Mouse (Mus musculus): ENCODE data around the gene Ube2c. TPM values are rescaled to one million over a fixed set of nuclear protein-coding genes. Genes with fewer than 3 reads are reported as not detected.

Gene Ube2c
- polyA plus RNA-seq, 1 experiment = 327 TPM

- H3K27ac ChIP-seq (ENCODE audit: control insufficient read depth, insufficient read depth, low read length) = no peak overlapping the region
- H3K4me3 ChIP-seq (ENCODE audit: control insufficient read depth, insufficient read depth, low read length) = no peak overlapping the region
- 93% methylated on average over 4 of the region's 4 CpGs for WGBS
- H3K27me3 ChIP-seq (ENCODE audit: control insufficient read depth, insufficient read depth, low read length) = no peaks in the 10 kb centered on the region
- TF ChIP-seq POLR2A (IDR thresholded peaks at IDR 0.05; ENCODE audit: control insufficient read depth, extremely low read depth, insufficient read depth, low read length, poor library complexity) (no peak), CTCF (IDR thresholded peaks at IDR 0.05; ENCODE audit: borderline replicate concordance, control insufficient read depth, extremely low read depth, insufficient read depth, low read length, poor library complexity) (no peak)
- DNase-seq = no peak
- peaks cover 18% of the 10 kb centered on the region for H3K36me3 ChIP-seq (ENCODE audit: control insufficient read depth, insufficient read depth, low read length)
- peaks cover 8% of the 10 kb centered on the region for H3K4me1 ChIP-seq (replicated peaks; ENCODE audit: control insufficient read depth, insufficient read depth, low read length)
Measured at GRCm38 (mm10) chr2:164790451-164790850, 20.8 kb downstream of the Ube2c start.

GRCm38 (mm10) chr2:164791841-164792261, 22.2 kb downstream of the Ube2c start:
- Histone ChIP-seq H3K27me3 (ENCODE audit: control insufficient read depth, insufficient read depth, low read length) (no peaks in the 10 kb centered on the region), H3K27ac (ENCODE audit: control insufficient read depth, insufficient read depth, low read length) (no peak overlapping the region), H3K4me1 (replicated peaks; ENCODE audit: control insufficient read depth, insufficient read depth, low read length) (no peaks in the 10 kb centered on the region), H3K4me3 (ENCODE audit: control insufficient read depth, insufficient read depth, low read length) (no peak overlapping the region), H3K36me3 (ENCODE audit: control insufficient read depth, insufficient read depth, low read length) (peaks cover 25% of the 10 kb centered on the region)
- no peak for DNase-seq
- no peak for TF ChIP-seq POLR2A (IDR thresholded peaks at IDR 0.05; ENCODE audit: control insufficient read depth, extremely low read depth, insufficient read depth, low read length, poor library complexity)
- no peak for TF ChIP-seq CTCF (IDR thresholded peaks at IDR 0.05; ENCODE audit: borderline replicate concordance, control insufficient read depth, extremely low read depth, insufficient read depth, low read length, poor library complexity)
- 95% methylated on average over 18 of the region's 18 CpGs for WGBS

DNA sequence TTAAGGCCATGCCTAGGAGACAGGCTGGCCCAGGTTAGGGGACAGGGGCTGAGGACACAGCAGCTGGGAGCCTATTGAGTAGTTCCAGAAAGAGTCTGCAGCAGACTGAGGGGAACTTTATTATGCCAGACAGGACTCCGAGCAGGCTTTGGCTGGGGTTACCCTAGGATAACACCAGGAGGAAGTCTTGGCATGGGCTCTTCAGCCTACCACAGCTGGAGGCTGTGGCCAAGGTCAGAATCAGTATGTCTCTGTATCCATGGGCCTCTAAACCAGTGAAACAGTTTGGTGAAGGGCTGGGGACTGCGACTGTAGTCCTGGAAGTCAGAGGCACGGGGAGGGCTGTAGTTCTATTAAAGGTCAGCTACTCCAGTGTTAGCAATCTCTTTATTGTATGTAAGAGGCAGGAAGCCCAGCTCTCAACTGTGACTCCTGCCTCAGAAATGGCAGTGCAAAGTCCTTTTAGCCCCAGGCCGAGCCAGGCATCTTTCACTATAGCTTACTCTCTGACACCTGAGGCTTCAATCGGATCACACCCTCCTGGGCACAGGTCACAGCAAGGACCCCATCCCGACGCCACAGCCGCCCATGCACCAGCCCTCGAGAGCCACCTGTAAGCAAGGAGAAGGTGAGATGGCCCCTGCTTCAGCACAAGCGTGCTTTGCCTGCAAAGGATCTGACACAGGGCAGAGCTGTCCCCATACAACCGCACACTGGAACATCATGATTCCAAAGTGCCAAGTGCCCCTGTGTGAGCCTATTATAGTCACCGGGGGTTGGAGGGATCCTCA, 22.9 kb downstream of the Ube2c start:
- Histone ChIP-seq H3K4me1 (replicated peaks; ENCODE audit: control insufficient read depth, insufficient read depth, low read length) (no peaks in the 10 kb centered on the region), H3K4me3 (ENCODE audit: control insufficient read depth, insufficient read depth, low read length) (no peak overlapping the region), H3K36me3 (ENCODE audit: control insufficient read depth, insufficient read depth, low read length) (peaks cover 27% of the 10 kb centered on the region), H3K27ac (ENCODE audit: control insufficient read depth, insufficient read depth, low read length) (no peak overlapping the region), H3K27me3 (ENCODE audit: control insufficient read depth, insufficient read depth, low read length) (no peaks in the 10 kb centered on the region)
- TF ChIP-seq CTCF (IDR thresholded peaks at IDR 0.05; ENCODE audit: borderline replicate concordance, control insufficient read depth, extremely low read depth, insufficient read depth, low read length, poor library complexity) = no peak
- no peak for TF ChIP-seq POLR2A (IDR thresholded peaks at IDR 0.05; ENCODE audit: control insufficient read depth, extremely low read depth, insufficient read depth, low read length, poor library complexity)
- DNase-seq = no peak
- WGBS = 97% methylated on average over 12 of the region's 12 CpGs

DNA sequence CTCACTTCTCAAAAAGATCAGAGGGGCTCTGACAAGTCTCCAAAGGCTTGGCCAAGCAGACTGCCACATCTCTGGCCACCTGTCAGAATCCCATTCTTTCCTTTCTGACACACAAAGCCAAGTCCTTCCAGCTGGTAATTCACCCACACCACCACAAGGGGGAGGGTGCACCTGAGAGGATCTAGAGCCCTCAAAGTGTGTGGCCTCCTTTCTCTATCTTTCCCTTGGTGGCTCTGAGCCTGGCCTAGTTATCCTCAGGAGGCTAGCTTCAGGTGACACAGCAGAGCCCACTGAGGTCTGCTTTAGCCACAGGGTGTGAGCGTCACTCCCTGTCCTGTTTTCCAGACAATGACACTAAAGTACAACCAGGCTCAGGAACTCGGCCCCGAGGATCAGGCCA, 23.5 kb downstream of the Ube2c start:
- DNase-seq = peak; percentile 70
- no peak overlapping the region for H3K4me3 ChIP-seq (ENCODE audit: control insufficient read depth, insufficient read depth, low read length)
- H3K4me1 ChIP-seq (replicated peaks; ENCODE audit: control insufficient read depth, insufficient read depth, low read length) = no peaks in the 10 kb centered on the region
- H3K27me3 ChIP-seq (ENCODE audit: control insufficient read depth, insufficient read depth, low read length) = no peaks in the 10 kb centered on the region
- TF ChIP-seq CTCF (IDR thresholded peaks at IDR 0.05; ENCODE audit: borderline replicate concordance, control insufficient read depth, extremely low read depth, insufficient read depth, low read length, poor library complexity) (no peak; the same call in 1 of the 2 replicates), POLR2A (IDR thresholded peaks at IDR 0.05; ENCODE audit: control insufficient read depth, extremely low read depth, insufficient read depth, low read length, poor library complexity) (no peak)
- peaks cover 30% of the 10 kb centered on the region for H3K36me3 ChIP-seq (ENCODE audit: control insufficient read depth, insufficient read depth, low read length)
- 99% methylated on average over 3 of the region's 3 CpGs for whole genome bisulfite sequencing
- no peak overlapping the region for H3K27ac ChIP-seq (ENCODE audit: control insufficient read depth, insufficient read depth, low read length)

DNA sequence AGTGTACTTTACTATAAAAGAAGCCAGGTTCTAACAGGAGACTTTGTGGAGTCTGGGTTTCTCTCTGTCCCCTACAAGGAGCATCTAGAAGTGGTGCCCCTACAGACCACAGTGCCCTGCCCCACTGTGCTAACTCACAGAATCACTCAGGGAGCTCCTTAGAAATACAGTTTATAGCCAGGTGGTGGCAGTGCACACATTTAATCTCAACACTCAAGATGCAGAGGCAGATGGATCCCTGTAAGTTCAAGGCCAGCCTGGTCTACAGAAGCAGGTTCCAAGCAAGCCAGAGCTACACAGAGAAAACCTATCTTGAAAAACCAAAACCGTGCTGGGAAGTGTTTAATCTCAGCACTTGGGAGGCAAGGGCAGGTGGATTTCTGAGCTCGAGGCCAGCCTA, 24.1 kb downstream of the Ube2c start:
- Histone ChIP-seq H3K27me3 (ENCODE audit: control insufficient read depth, insufficient read depth, low read length) (no peaks in the 10 kb centered on the region), H3K4me3 (ENCODE audit: control insufficient read depth, insufficient read depth, low read length) (no peak overlapping the region), H3K36me3 (ENCODE audit: control insufficient read depth, insufficient read depth, low read length) (peaks cover 30% of the 10 kb centered on the region), H3K4me1 (replicated peaks; ENCODE audit: control insufficient read depth, insufficient read depth, low read length) (no peaks in the 10 kb centered on the region), H3K27ac (ENCODE audit: control insufficient read depth, insufficient read depth, low read length) (no peak overlapping the region)
- DNase-seq = no peak
- WGBS = 95% methylated on average over 2 of the region's 2 CpGs
- TF ChIP-seq POLR2A (IDR thresholded peaks at IDR 0.05; ENCODE audit: control insufficient read depth, extremely low read depth, insufficient read depth, low read length, poor library complexity) (no peak), CTCF (IDR thresholded peaks at IDR 0.05; ENCODE audit: borderline replicate concordance, control insufficient read depth, extremely low read depth, insufficient read depth, low read length, poor library complexity) (no peak)

- TF ChIP-seq POLR2A (IDR thresholded peaks at IDR 0.05; ENCODE audit: control insufficient read depth, extremely low read depth, insufficient read depth, low read length, poor library complexity) (no peak), CTCF (IDR thresholded peaks at IDR 0.05; ENCODE audit: borderline replicate concordance, control insufficient read depth, extremely low read depth, insufficient read depth, low read length, poor library complexity) (peak; percentile 49; the same call in 1 of the 2 replicates)
- peak; percentile 72 for DNase-seq
- Histone ChIP-seq H3K4me3 (ENCODE audit: control insufficient read depth, insufficient read depth, low read length) (no peak overlapping the region), H3K4me1 (replicated peaks; ENCODE audit: control insufficient read depth, insufficient read depth, low read length) (no peaks in the 10 kb centered on the region), H3K36me3 (ENCODE audit: control insufficient read depth, insufficient read depth, low read length) (peaks cover 30% of the 10 kb centered on the region), H3K27ac (ENCODE audit: control insufficient read depth, insufficient read depth, low read length) (no peak overlapping the region), H3K27me3 (ENCODE audit: control insufficient read depth, insufficient read depth, low read length) (no peaks in the 10 kb centered on the region)
- WGBS = 45% methylated on average over 5 of the region's 5 CpGs
Measured at GRCm38 (mm10) chr2:164794293-164794692, 24.6 kb downstream of the Ube2c start.
